Mouse (Mus musculus) stomach, embryonic 15.5 days (tissue): ENCODE data around the gene Gm20388. TPM values are rescaled to one million over a fixed set of nuclear protein-coding genes. Genes with fewer than 3 reads are reported as not detected.

Experiments
- ATAC-seq: fragments of 200-750 bp; cut with Nextera tagmentation; 2 replicates; pipeline ENCODE4 v1.8.0; 2017; ENCODE audit warnings: low read depth, moderate number of reproducible peaks, moderate TSS enrichment; ENCODE audit not compliant: insufficient read depth, low FRiP score
- H3K27ac ChIP-seq: fragments of 300-500 bp; sonication (generic); 2 replicates; pipeline ENCODE4 v1.5.1; 2015; ENCODE audit warnings: mild to moderate bottlenecking, inconsistent platforms
- H3K27me3 ChIP-seq: fragments of 300-500 bp; sonication (generic); replicated peaks from 2 replicates; pipeline ENCODE4 v1.6.1; 2015; ENCODE audit warnings: inconsistent platforms
- H3K36me3 ChIP-seq: fragments of 300-500 bp; sonication (generic); 2 replicates; pipeline ENCODE4 v1.6.1; 2015; ENCODE audit warnings: inconsistent platforms
- H3K4me1 ChIP-seq: fragments of 300-500 bp; sonication (generic); 2 replicates; pipeline ENCODE4 v1.6.1; 2015; ENCODE audit warnings: inconsistent platforms
- H3K4me2 ChIP-seq: fragments of 300-500 bp; sonication (generic); 2 replicates; pipeline ENCODE4 v1.6.1; 2015; ENCODE audit warnings: mild to moderate bottlenecking, inconsistent platforms
- H3K4me3 ChIP-seq: fragments of 300-500 bp; sonication (generic); replicated peaks from 2 replicates; pipeline ENCODE4 v1.5.1; 2015; ENCODE audit warnings: inconsistent platforms
- H3K9ac ChIP-seq: fragments of 300-500 bp; sonication (generic); 2 replicates; pipeline ENCODE4 v1.6.1; 2015; ENCODE audit warnings: inconsistent platforms
- H3K9me3 ChIP-seq: fragments of 300-500 bp; sonication (generic); 2 replicates; pipeline ENCODE4 v1.6.1; 2016; ENCODE audit warnings: inconsistent platforms
- WGBS: fragments of 180-500 bp; shearing (Covaris S2); methylation state at CpG from one replicate; pipeline ENCODE4 v1.1.7; 2015; 5-methylcytosine and 5-hydroxymethylcytosine counted together
- polyA plus RNA-seq: library from polyadenylated mRNA; unstranded; fragments of >200 nt; fragmentation: Nextera tagmentation; extraction: Ambion mirVana; gene quantifications from 2 replicates; pipeline ENCODE4 v1.2.1, GENCODE M21; 2015

Gene Gm20388
- polyA plus RNA-seq, 1 experiment from 2014 or later: not detected

DNA sequence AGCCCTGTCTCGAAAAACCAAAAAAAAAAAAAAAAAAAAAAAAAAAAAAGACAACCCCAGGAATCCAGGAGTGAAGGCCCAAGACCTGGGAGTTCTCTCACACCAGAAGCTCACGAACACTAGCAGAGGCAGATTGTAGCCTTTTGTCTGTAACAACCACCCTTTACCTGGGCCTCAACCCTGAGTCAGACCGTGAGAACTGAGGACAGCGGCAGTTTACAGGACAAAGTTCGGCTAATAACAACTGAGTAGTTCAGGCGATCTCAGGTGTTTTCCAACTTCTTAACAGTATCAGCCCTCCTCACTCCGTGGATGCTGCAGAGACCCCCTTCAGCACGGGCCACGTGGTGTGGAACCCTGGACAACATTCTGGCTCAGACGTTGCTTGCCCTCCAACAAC, 2676.1 kb downstream of the Gm20388 start:
- no peaks in the 10 kb centered on the region for H3K36me3 ChIP-seq

DNA sequence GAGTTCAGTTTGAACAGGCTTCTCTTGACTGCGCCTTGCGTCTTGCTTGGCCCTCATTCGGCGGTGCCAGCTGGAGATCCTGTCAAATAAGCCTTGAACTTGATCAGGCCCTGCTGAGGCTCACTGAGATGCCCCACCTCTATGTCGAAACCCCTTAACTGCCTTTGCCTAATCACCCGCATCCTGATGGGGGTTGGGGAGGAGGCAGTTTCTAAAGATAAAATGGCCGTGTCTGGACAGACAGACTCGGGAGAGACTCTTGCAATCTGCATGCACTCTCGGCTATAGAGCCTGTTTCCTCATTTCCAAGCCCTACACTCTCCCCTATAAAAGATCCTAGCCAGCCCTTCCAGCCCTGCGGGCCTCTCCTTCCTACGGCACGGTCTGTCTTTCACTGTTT, 2682.6 kb downstream of the Gm20388 start:
- H3K4me1 ChIP-seq: no peaks in the 10 kb centered on the region
- no peaks in the 10 kb centered on the region for H3K27me3 ChIP-seq
- H3K4me2 ChIP-seq: no peak overlapping the region
- ATAC-seq: no peak
- H3K27ac ChIP-seq: no peak overlapping the region
- H3K4me3 ChIP-seq: no peak overlapping the region
- WGBS: 62% methylated on average over 12 of the region's 12 CpGs
- no peaks in the 10 kb centered on the region for H3K9me3 ChIP-seq
- H3K9ac ChIP-seq: no peak overlapping the region
- no peaks in the 10 kb centered on the region for H3K36me3 ChIP-seq

More for the DNA sequence above, 2676.1 kb downstream of the Gm20388 start:
- Histone ChIP-seq H3K4me1 (peaks cover 6% of the 10 kb centered on the region; the same call in 1 of the 2 replicates), H3K4me2 (no peak overlapping the region), H3K27me3 (no peaks in the 10 kb centered on the region), H3K9ac (no peak overlapping the region), H3K9me3 (no peaks in the 10 kb centered on the region), H3K4me3 (no peak overlapping the region), H3K27ac (peak overlapping the region; percentile 21; the same call in 1 of the 2 replicates)
- no peak for ATAC-seq
- WGBS: 73% methylated on average over 10 of the region's 10 CpGs

DNA sequence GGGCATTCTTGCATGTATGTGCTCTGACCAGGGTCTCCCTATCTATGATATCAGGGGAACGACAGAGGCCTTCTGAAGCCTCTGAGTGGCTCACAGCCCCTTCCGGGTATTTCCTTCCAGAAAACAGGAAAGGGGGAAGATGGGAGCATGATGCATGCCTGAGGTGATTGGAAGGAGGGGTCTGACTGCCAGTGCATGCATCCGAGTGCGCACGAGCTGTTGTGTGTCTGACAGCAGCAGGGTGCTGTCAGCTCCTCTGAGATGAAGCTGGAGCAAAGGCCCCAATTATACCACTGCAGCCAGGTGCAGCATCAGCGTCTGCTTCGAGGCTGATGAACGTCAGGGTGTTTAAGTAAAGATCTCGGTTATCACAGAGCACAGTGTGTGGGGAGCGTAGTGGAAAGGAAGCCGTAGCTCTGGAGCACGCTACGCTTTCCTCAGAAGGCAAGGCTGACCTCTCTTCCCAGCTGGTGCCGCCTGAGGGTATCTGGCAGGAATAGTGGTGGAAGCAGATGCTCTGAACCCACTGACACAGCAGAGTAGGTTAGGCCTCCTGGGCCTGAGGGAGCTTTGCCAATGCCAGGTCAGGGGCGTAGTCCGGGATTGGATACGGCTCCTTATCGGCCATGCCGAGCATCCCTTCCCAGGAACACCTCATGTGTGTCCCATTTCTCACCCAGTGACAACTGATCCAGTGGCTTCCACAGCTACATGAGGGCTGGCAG, 2683.3 kb downstream of the Gm20388 start:
- no peak overlapping the region for H3K4me3 ChIP-seq
- no peak overlapping the region for H3K4me2 ChIP-seq
- no peaks in the 10 kb centered on the region for H3K9me3 ChIP-seq
- H3K36me3 ChIP-seq: no peaks in the 10 kb centered on the region
- no peaks in the 10 kb centered on the region for H3K27me3 ChIP-seq
- H3K27ac ChIP-seq: no peak overlapping the region
- ATAC-seq: no peak
- no peak overlapping the region for H3K9ac ChIP-seq
- H3K4me1 ChIP-seq: no peaks in the 10 kb centered on the region
- WGBS: 77% methylated on average over 19 of the region's 19 CpGs

DNA sequence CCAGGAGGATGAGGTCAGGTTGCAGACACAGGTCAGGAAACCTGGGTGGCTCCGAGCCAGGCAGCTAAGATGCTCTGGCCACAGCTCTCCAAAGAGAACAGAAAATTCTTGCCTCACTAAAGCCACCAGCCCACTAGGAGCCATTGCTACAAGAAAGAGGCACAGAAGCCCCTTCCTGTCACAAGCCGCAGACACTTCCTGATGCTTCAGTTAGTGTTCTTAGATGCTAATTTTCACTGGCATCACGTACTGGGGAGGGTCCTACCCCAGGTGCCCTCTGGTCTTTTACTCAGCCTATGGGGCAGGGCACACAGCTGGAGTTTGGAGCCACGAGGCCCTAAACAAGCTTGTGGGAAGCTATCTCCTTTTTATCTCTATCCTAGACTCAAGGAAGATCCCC, 2685.4 kb downstream of the Gm20388 start:
- Histone ChIP-seq H3K4me1 (no peaks in the 10 kb centered on the region), H3K4me3 (no peak overlapping the region), H3K9ac (no peak overlapping the region), H3K9me3 (no peaks in the 10 kb centered on the region), H3K27me3 (no peaks in the 10 kb centered on the region), H3K27ac (no peak overlapping the region), H3K4me2 (no peak overlapping the region), H3K36me3 (0 out of 2 replicates have a peak, but pooled peaks cover 3% of the 10 kb centered on the region)
- no peak for ATAC-seq
- 62% methylated on average over 4 of the region's 4 CpGs for WGBS

DNA sequence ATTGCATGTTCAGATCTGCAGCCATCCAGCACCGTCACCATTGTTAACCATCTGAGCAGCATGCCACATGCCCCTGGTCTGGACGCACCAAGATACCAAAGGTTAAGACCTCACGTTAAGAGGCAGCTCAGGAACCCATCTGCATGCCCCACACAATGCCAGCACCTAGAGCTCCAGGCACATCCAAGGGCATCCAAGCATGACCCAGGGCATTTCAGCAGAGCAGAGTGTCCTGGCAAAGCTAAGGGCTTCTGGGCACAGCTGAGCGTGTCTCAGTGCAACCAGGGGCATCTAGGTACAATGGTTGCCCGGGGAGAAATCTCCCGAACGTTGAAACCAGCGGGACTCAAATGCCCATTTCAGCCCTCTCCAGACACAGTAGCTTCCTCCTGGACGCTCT, 2690.0 kb downstream of the Gm20388 start:
- Histone ChIP-seq H3K4me3 (no peak overlapping the region), H3K36me3 (0 out of 2 replicates have a peak, but pooled peaks cover 3% of the 10 kb centered on the region), H3K9me3 (no peaks in the 10 kb centered on the region), H3K9ac (no peak overlapping the region), H3K4me1 (no peaks in the 10 kb centered on the region), H3K27ac (no peak overlapping the region), H3K4me2 (no peak overlapping the region), H3K27me3 (no peaks in the 10 kb centered on the region)
- WGBS: 97% methylated on average over 9 of the region's 9 CpGs
- no peak for ATAC-seq

DNA sequence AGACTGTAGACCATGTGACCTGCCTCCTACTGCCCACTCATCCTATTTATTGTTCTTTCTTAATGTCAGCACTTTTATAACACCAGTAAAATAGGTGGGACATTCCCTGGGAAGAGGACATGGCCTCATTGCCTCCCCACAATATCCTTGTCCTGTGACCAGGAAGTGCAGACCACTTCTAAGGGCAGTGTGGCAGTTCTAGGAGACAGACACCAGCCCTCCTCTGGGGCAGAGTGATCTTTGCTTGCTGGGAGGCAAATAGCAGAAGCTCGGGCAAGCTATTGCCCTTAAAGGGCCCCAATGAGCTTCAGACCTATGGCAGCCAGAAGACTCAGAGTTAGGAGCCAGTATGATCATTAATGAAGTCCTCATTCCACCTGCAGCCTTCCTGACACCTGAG, 2694.0 kb downstream of the Gm20388 start:
- Histone ChIP-seq H3K9me3 (no peaks in the 10 kb centered on the region), H3K27me3 (no peaks in the 10 kb centered on the region), H3K4me3 (no peak overlapping the region), H3K9ac (no peak overlapping the region), H3K36me3 (0 out of 2 replicates have a peak, but pooled peaks cover 3% of the 10 kb centered on the region), H3K4me2 (no peak overlapping the region), H3K4me1 (no peaks in the 10 kb centered on the region), H3K27ac (no peak overlapping the region)
- ATAC-seq: no peak
- 50% methylated on average over 1 of the region's 1 CpGs for WGBS

DNA sequence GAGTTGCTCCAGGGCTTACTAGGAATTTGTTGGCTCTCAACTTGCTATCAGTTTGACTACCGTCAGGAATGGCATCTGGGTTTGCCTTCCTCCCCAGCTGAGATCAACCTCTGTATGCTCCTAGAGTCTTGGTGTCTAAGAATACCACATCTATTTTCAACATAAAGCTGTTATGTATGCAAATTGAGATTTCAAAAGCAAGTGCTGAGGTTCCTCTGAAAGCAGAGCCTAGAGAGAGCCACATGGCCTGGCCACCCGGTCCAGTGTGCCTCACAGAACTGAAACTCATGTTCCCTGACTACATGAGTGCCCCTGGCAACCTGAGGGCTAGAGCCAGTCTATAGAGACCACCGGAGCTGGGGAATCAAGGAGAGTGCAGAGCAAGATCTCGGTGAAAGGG, 2694.7 kb downstream of the Gm20388 start:
- Histone ChIP-seq H3K27me3 (no peaks in the 10 kb centered on the region), H3K27ac (no peak overlapping the region), H3K9ac (no peak overlapping the region), H3K9me3 (no peaks in the 10 kb centered on the region), H3K4me2 (no peak overlapping the region), H3K36me3 (no peaks in the 10 kb centered on the region), H3K4me1 (no peaks in the 10 kb centered on the region), H3K4me3 (no peak overlapping the region)
- WGBS: 75% methylated on average over 4 of the region's 4 CpGs
- no peak for ATAC-seq

DNA sequence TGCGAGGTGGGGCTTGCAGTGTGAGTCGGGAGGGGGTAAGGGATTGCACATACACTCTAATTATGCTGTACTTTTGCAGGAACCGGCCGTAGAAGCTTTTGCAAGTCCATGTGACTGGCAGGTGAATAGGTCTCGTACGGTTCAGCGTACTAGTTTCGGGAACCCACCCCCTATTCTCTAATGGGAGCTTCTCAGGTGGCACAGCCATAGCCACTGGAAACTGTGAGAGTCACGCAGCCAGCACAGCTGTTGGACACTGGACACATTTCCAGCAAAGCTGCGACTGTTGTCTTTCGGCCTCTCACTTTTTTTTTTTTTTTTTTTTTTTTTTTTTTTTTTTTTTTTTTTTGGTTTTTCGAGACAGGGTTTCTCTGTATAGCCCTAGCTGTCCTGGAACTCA, 2696.2 kb downstream of the Gm20388 start:
- no peak overlapping the region for H3K4me3 ChIP-seq
- no peak for ATAC-seq
- H3K36me3 ChIP-seq: no peaks in the 10 kb centered on the region
- no peak overlapping the region for H3K4me2 ChIP-seq
- no peak overlapping the region for H3K9ac ChIP-seq
- no peaks in the 10 kb centered on the region for H3K27me3 ChIP-seq
- H3K9me3 ChIP-seq: no peaks in the 10 kb centered on the region
- 81% methylated on average over 11 of the region's 12 CpGs for WGBS
- no peak overlapping the region for H3K27ac ChIP-seq
- H3K4me1 ChIP-seq: peaks cover 5% of the 10 kb centered on the region; the same call in 1 of the 2 replicates

DNA sequence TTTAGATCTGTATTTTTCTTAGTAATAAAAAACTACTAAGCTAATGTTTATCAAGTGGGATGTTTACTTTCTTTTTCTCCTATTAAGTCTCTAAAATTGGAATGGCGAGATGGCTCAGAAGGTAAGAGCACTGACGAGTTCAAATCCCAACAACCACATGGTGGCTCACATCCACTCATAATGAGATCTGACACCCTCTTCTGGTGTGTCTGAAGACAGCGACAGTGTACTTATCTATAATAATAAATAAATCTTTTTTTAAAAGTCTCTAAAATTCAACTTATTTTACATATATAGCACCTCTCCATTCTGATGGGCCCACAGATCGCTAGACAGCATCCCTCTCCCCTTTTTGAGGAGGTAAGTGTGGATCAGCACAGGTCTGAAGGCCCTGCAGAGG, 2699.6 kb downstream of the Gm20388 start:
- Histone ChIP-seq H3K9me3 (no peaks in the 10 kb centered on the region), H3K9ac (no peak overlapping the region), H3K4me2 (peak overlapping the region; percentile 93; the same call in 1 of the 2 replicates), H3K27me3 (no peaks in the 10 kb centered on the region), H3K4me1 (peaks cover 12% of the 10 kb centered on the region; the same call in 1 of the 2 replicates), H3K4me3 (peak overlapping the region; percentile 73; the same call in 1 of the 2 replicates), H3K36me3 (no peaks in the 10 kb centered on the region), H3K27ac (no peak overlapping the region)
- 64% methylated on average over 4 of the region's 4 CpGs for WGBS
- ATAC-seq: no peak

DNA sequence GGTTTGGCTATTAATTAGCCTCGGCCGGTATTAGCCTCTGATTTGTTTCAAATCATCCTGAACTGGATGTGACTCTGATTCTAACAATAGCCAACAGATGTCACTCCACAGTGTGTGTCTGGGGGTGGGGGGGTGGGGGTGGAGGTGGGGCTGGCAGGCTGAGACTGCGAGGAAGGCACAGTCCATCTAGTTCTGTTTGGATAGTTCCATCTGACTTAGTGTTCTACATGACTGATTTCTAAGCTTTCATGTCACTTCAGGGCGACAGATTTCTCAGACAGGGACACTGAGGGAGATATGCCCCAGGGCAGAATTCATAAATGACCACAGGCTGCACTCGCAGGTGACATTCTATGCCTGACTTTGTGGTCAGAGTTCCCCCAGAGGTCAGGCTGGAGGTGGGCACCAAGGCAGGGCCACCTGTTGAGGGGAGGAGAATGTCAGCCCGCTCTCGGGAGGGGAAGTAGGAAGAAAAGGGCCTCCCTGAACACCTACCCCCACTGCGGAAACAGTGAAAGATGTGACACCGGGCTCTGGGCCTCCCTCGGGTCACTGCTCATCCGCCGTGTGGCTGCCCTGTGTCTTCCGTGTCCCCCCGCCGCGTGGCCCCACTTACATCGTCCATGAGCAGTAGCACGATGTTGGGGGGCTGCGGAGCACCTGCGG, 2700.1 kb downstream of the Gm20388 start:
- Histone ChIP-seq H3K9me3 (no peaks in the 10 kb centered on the region), H3K27me3 (no peaks in the 10 kb centered on the region), H3K36me3 (no peaks in the 10 kb centered on the region), H3K4me3 (peak overlapping the region; percentile 73), H3K4me2 (peak overlapping the region; percentile 93), H3K4me1 (peaks cover 16% of the 10 kb centered on the region; the same call in 1 of the 2 replicates), H3K27ac (peak overlapping the region; percentile 63; the same call in 1 of the 2 replicates), H3K9ac (peak overlapping the region; percentile 52)
- ATAC-seq: peak; percentile 33; the same call in 1 of the 2 replicates
- 6% methylated on average over 20 of the region's 20 CpGs for WGBS

DNA sequence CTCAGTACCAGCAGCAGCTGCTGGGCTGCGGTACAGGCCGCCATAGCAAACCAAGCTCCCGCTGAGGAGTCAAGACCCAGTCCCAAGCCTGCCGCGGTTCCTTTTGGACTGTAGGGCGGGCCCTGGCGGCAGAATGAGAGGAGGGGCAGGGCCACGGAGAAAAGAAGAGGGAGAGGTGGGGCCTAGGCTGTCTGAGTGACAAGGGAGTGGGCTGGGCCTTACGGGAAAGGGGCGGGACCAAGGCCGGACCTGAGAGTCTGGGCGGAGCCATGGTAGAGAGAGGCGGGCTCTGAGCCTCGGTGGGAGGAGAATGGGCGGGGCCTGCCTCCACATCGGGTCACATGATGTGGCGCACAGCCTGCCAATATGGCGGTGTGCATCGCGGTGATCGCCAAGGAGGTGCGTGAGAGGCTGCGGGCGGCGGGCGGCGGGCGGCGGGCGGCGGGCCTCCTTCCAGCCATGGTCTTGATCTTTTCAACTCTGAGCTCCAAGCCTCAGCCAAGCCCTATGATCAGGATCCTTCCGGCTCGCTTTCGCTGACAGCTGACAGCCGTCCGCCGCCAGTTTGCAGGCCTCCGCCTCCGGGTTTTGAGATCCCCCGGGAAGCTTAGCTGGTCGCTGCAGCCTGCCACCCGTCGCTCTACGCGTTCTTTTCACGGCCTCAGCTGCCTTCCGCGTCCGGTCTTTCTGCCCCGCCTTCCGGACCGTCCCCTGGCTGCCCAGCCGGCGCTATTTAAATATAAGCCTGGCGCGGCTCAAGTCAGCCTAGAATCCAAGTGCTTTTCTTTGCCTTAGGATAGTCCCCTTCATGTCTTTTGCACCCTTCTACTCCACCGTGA, 2700.9 kb downstream of the Gm20388 start, which contains the start of the genes Galns and Trappc2l:
Gene Galns (minus strand): TSS at position 169 of the 839 bp plus-strand sequence.
Gene Trappc2l (plus strand): TSS at position 346 of the 839 bp plus-strand sequence.
- Histone ChIP-seq H3K4me2 (peak within 1 kb of the TSS; percentile 93), H3K4me3 (peak within 1 kb of the TSS; percentile 73), H3K9ac (peak within 1 kb of the TSS; percentile 52), H3K27ac (peak within 1 kb of the TSS; percentile 89), H3K9me3 (no peaks in the 10 kb centered on the region), H3K36me3 (no peaks in the 10 kb centered on the region), H3K4me1 (peaks cover 24% of the 10 kb centered on the region; the same call in 1 of the 2 replicates), H3K27me3 (no peaks in the 10 kb centered on the region)
- under 1% methylated on average over 47 of the region's 57 CpGs for WGBS
- peak; percentile 95 for ATAC-seq
